10 mouse cellular contexts compared by ENCODE assay signal in the genomic region with DNA sequence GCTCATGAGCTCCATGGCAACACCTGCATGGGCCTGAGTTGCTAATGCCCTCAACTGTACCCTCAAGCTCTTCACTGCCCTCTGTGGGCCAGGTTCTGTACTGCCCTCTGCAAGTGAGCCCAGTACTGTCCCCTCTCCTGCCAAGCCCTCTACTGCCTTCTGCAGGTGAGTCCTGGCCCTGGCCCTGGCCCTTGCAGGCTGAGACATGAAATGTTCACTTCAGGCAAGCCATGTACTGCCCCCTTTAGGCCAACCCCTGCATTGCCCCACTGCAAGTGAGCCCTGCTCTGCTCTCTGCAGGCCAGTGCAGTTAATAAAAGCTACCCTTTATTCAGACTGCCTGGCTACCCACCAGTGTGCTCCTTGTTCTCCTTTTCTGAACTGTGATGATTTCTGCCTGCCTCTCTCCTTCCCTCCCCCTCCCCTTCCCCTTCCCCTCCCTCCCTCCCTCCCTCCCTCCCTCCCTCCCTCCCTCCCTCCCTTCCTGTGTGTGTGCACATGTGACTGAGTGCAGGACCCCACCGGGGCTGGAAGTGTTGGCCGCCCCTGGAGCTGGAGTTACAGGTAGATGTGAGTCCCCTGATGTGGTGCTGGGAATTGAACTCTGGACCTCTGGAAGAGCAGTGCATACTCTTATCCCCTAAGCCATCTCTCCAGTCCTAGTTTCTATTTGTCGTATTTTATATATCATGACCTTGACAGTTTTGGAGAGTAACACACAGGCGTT. TPM values are rescaled to one million over a fixed set of nuclear protein-coding genes. Genes with fewer than 3 reads are reported as not detected.
A peak's percentile ranks its signal among the peaks of the same experiment; 100 is the strongest.
DNase-seq lines count a peak whose midpoint lies in the region; ATAC-seq lines count a peak whose summit lies in the region.
"Had no signal": no experiment of that assay in that cellular context is flagged by ENCODE, and none has a peak within 500 bp of the region (broad histone marks: within the 10 kb centered on the region; RNA-seq: fewer than 3 reads in every experiment).

No protein-coding gene starts in this region.

- peak; percentile 64 for DNase-seq in hindbrain, embryonic 10.5 days (ENCODE audit: low spot score)
- peak; percentile 49 for DNase-seq in CD4-positive helper T cell, adult 2 months (ENCODE audit: low read depth, low spot score)
- peak; percentile 77 for DNase-seq in adrenal gland, postnatal 10 days
- peak; percentile 60 for DNase-seq in embryonic facial prominence, embryonic 10.5 days (ENCODE audit: low spot score)
- DNase-seq in kidney, postnatal 36 days = peak; percentile 86 to 95
- DNase-seq in neural tube, embryonic 11.5 days (ENCODE audit: low spot score) = peak; percentile 55
- DNase-seq in urinary bladder, postnatal 25 days (ENCODE audit: low spot score) = peak; percentile 45

- H3K9me3 ChIP-seq in hindbrain, embryonic 10.5 days = no peaks in the 10 kb centered on the region
- no peaks in the 10 kb centered on the region for H3K9me3 ChIP-seq in hindbrain, embryonic 12.5 days (replicated peaks)
- H3K9me3 ChIP-seq in embryonic facial prominence, embryonic 10.5 days = no peaks in the 10 kb centered on the region
- H3K9me3 ChIP-seq in neural tube, embryonic 11.5 days (ENCODE audit: control insufficient read depth, low read length) = no peaks in the 10 kb centered on the region
- H3K9me3 ChIP-seq: embryonic facial prominence, embryonic 13.5 days; limb, embryonic 15.5 days had no signal

- ATAC-seq in hindbrain, embryonic 12.5 days (ENCODE audit: low FRiP score) = no peak
- no peak; the same call in 1 of the 2 replicates for ATAC-seq in neural tube, embryonic 11.5 days (ENCODE audit: insufficient read depth, low FRiP score, low TSS enrichment)

- no peaks in the 10 kb centered on the region for H3K27me3 ChIP-seq in hindbrain, embryonic 10.5 days (ENCODE audit: insufficient read depth, poor library complexity, severe bottlenecking)
- H3K27me3 ChIP-seq in hindbrain, embryonic 12.5 days = no peaks in the 10 kb centered on the region; the same call in 1 of the 2 replicates
- H3K27me3 ChIP-seq in embryonic facial prominence, embryonic 10.5 days (replicated peaks; ENCODE audit: low read depth, poor library complexity, severe bottlenecking) = no peaks in the 10 kb centered on the region
- no peaks in the 10 kb centered on the region for H3K27me3 ChIP-seq in neural tube, embryonic 11.5 days (ENCODE audit: control insufficient read depth, insufficient read depth, low read length)
- H3K27me3 ChIP-seq: embryonic facial prominence, embryonic 13.5 days; limb, embryonic 15.5 days had no signal

- 88% methylated on average over 4 of the region's 4 CpGs for WGBS in hindbrain, embryonic 10.5 days
- 93% methylated on average over 4 of the region's 4 CpGs for WGBS in hindbrain, embryonic 12.5 days
- 75% methylated on average over 4 of the region's 4 CpGs for WGBS in embryonic facial prominence, embryonic 10.5 days
- WGBS in neural tube, embryonic 11.5 days = 90% methylated on average over 4 of the region's 4 CpGs

- H3K36me3 ChIP-seq in hindbrain, embryonic 10.5 days = no peaks in the 10 kb centered on the region
- no peaks in the 10 kb centered on the region for H3K36me3 ChIP-seq in hindbrain, embryonic 12.5 days
- H3K36me3 ChIP-seq in embryonic facial prominence, embryonic 10.5 days (replicated peaks) = no peaks in the 10 kb centered on the region
- no peaks in the 10 kb centered on the region for H3K36me3 ChIP-seq in neural tube, embryonic 11.5 days (ENCODE audit: control insufficient read depth, insufficient read depth, low read length)
- H3K36me3 ChIP-seq: embryonic facial prominence, embryonic 13.5 days; limb, embryonic 15.5 days had no signal

- no peak overlapping the region for H3K27ac ChIP-seq in hindbrain, embryonic 10.5 days
- H3K27ac ChIP-seq in hindbrain, embryonic 12.5 days = no peak overlapping the region
- no peak overlapping the region for H3K27ac ChIP-seq in embryonic facial prominence, embryonic 10.5 days (replicated peaks)
- no peak overlapping the region for H3K27ac ChIP-seq in neural tube, embryonic 11.5 days (ENCODE audit: low read depth, low read length)
- H3K27ac ChIP-seq: embryonic facial prominence, embryonic 13.5 days; limb, embryonic 15.5 days had no signal

- H3K4me3 ChIP-seq in hindbrain, embryonic 10.5 days = no peak overlapping the region
- no peak overlapping the region for H3K4me3 ChIP-seq in hindbrain, embryonic 12.5 days
- H3K4me3 ChIP-seq in embryonic facial prominence, embryonic 10.5 days = no peak overlapping the region
- no peak overlapping the region for H3K4me3 ChIP-seq in neural tube, embryonic 11.5 days (ENCODE audit: low read depth, low read length)
- H3K4me3 ChIP-seq: embryonic facial prominence, embryonic 13.5 days; limb, embryonic 15.5 days had no signal

- no peak overlapping the region for H3K9ac ChIP-seq in hindbrain, embryonic 12.5 days
- H3K9ac ChIP-seq in neural tube, embryonic 11.5 days (ENCODE audit: low read length) = no peak overlapping the region
- H3K9ac ChIP-seq: embryonic facial prominence, embryonic 13.5 days; limb, embryonic 15.5 days had no signal

- H3K4me1 ChIP-seq in hindbrain, embryonic 10.5 days (replicated peaks) = peaks cover 23% of the 10 kb centered on the region; the same call in 1 of the 2 replicates
- peaks cover 3% of the 10 kb centered on the region; the same call in 1 of the 2 replicates for H3K4me1 ChIP-seq in hindbrain, embryonic 12.5 days
- peaks cover 19% of the 10 kb centered on the region for H3K4me1 ChIP-seq in embryonic facial prominence, embryonic 10.5 days
- peaks cover 2% of the 10 kb centered on the region; the same call in 1 of the 2 replicates for H3K4me1 ChIP-seq in neural tube, embryonic 11.5 days (ENCODE audit: control insufficient read depth, insufficient read depth, low read length)

- no peak overlapping the region for H3K4me2 ChIP-seq in hindbrain, embryonic 12.5 days (replicated peaks)
- no peak overlapping the region for H3K4me2 ChIP-seq in neural tube, embryonic 11.5 days (ENCODE audit: low read depth)
- H3K4me2 ChIP-seq: embryonic facial prominence, embryonic 13.5 days; limb, embryonic 15.5 days had no signal

RNA-seq across cellular contexts. Expression of gene Slc22a12, which starts 9.6 kb away (rescaled TPM):
- polyA plus RNA-seq in hindbrain, embryonic 10.5 days (2016; fragmentation: Nextera tagmentation; extraction: Ambion mirVana) = not detected in 2 replicates
- not detected in 2 replicates for polyA plus RNA-seq in hindbrain, embryonic 12.5 days (2016; fragmentation: Nextera tagmentation; extraction: Ambion mirVana)
- total RNA-seq in adrenal gland, postnatal 10 days (2021) = not detected
- polyA plus RNA-seq in embryonic facial prominence, embryonic 10.5 days (2016; fragmentation: Nextera tagmentation; extraction: Ambion mirVana) = not detected in 2 replicates
- not detected in 2 replicates for polyA plus RNA-seq in neural tube, embryonic 11.5 days (2014; fragmentation: Nextera tagmentation; extraction: Ambion mirVana)
- polyA plus RNA-seq: embryonic facial prominence, embryonic 13.5 days; limb, embryonic 15.5 days had no signal
